Mouse (Mus musculus): ENCODE measurements around the gene Ltc4s. TPM values are rescaled to one million over a fixed set of nuclear protein-coding genes. Genes with fewer than 3 reads are reported as not detected.
A peak's percentile ranks its signal among the peaks of the same experiment; 100 is the strongest.

Gene Ltc4s
- polyA plus RNA-seq, 1 experiment from 2014 or later: 2.5 TPM

GRCm38 (mm10) chr11:50269163-50269562 lies 30.7 kb upstream of the Ltc4s start:
- Histone ChIP-seq H3K9ac (no peak overlapping the region), H3K4me2 (no peak overlapping the region), H3K36me3 (peaks cover 26% of the 10 kb centered on the region), H3K27me3 (no peaks in the 10 kb centered on the region), H3K27ac (no peak overlapping the region), H3K9me3 (no peaks in the 10 kb centered on the region), H3K4me3 (no peak overlapping the region), H3K4me1 (no peaks in the 10 kb centered on the region)
- no peak for ATAC-seq (ENCODE audit: borderline replicate concordance, extremely low read depth, low FRiP score, low TSS enrichment)
- WGBS: 72% methylated on average over 2 of the region's 2 CpGs

GRCm38 (mm10) chr11:50266997-50267396 lies 28.6 kb upstream of the Ltc4s start:
- Histone ChIP-seq H3K4me1 (no peaks in the 10 kb centered on the region), H3K9me3 (no peaks in the 10 kb centered on the region), H3K27me3 (no peaks in the 10 kb centered on the region), H3K27ac (no peak overlapping the region), H3K4me3 (no peak overlapping the region), H3K36me3 (peaks cover 42% of the 10 kb centered on the region), H3K9ac (no peak overlapping the region), H3K4me2 (no peak overlapping the region)
- no peak for ATAC-seq (ENCODE audit: borderline replicate concordance, extremely low read depth, low FRiP score, low TSS enrichment)
- WGBS: 82% methylated on average over 3 of the region's 3 CpGs

- Histone ChIP-seq H3K36me3 (peaks cover 53% of the 10 kb centered on the region), H3K27me3 (no peaks in the 10 kb centered on the region), H3K4me3 (no peak overlapping the region), H3K4me2 (no peak overlapping the region), H3K9me3 (no peaks in the 10 kb centered on the region), H3K27ac (no peak overlapping the region), H3K9ac (no peak overlapping the region), H3K4me1 (no peaks in the 10 kb centered on the region)
- ATAC-seq (ENCODE audit: borderline replicate concordance, extremely low read depth, low FRiP score, low TSS enrichment): no peak
- 71% methylated on average over 8 of the region's 8 CpGs for WGBS
Observed at GRCm38 (mm10) chr11:50265931-50266330, 27.5 kb upstream of the Ltc4s start.

GRCm38 (mm10) chr11:50263198-50263597 lies 24.8 kb upstream of the Ltc4s start:
- no peak overlapping the region for H3K4me3 ChIP-seq
- ATAC-seq (ENCODE audit: borderline replicate concordance, extremely low read depth, low FRiP score, low TSS enrichment): peak; percentile 66; the same call in 1 of the 2 replicates
- no peak overlapping the region for H3K9ac ChIP-seq
- no peaks in the 10 kb centered on the region for H3K4me1 ChIP-seq
- H3K27ac ChIP-seq: no peak overlapping the region
- H3K4me2 ChIP-seq: no peak overlapping the region
- 80% methylated on average over 3 of the region's 3 CpGs for WGBS
- H3K9me3 ChIP-seq: no peaks in the 10 kb centered on the region
- no peaks in the 10 kb centered on the region for H3K27me3 ChIP-seq
- H3K36me3 ChIP-seq: peaks cover 80% of the 10 kb centered on the region

GRCm38 (mm10) chr11:50262020-50262419 lies 23.6 kb upstream of the Ltc4s start:
- H3K4me3 ChIP-seq: no peak overlapping the region
- H3K27ac ChIP-seq: no peak overlapping the region
- H3K9me3 ChIP-seq: no peaks in the 10 kb centered on the region
- ATAC-seq (ENCODE audit: borderline replicate concordance, extremely low read depth, low FRiP score, low TSS enrichment): no peak
- WGBS: 77% methylated on average over 4 of the region's 4 CpGs
- no peaks in the 10 kb centered on the region for H3K4me1 ChIP-seq
- H3K4me2 ChIP-seq: no peak overlapping the region
- H3K9ac ChIP-seq: no peak overlapping the region
- H3K36me3 ChIP-seq: peaks cover 87% of the 10 kb centered on the region
- H3K27me3 ChIP-seq: no peaks in the 10 kb centered on the region

- Histone ChIP-seq H3K27me3 (no peaks in the 10 kb centered on the region), H3K9ac (no peak overlapping the region), H3K36me3 (peaks cover 66% of the 10 kb centered on the region), H3K4me1 (no peaks in the 10 kb centered on the region), H3K4me3 (no peak overlapping the region), H3K9me3 (no peaks in the 10 kb centered on the region), H3K4me2 (no peak overlapping the region), H3K27ac (no peak overlapping the region)
- 83% methylated on average over 7 of the region's 7 CpGs for WGBS
- ATAC-seq (ENCODE audit: borderline replicate concordance, extremely low read depth, low FRiP score, low TSS enrichment): no peak
Observed at GRCm38 (mm10) chr11:50258310-50258709, 19.9 kb upstream of the Ltc4s start.

- Histone ChIP-seq H3K4me3 (no peak overlapping the region), H3K27ac (no peak overlapping the region), H3K9ac (no peak overlapping the region), H3K4me1 (peaks cover 10% of the 10 kb centered on the region; the same call in 1 of the 2 replicates), H3K27me3 (no peaks in the 10 kb centered on the region), H3K9me3 (no peaks in the 10 kb centered on the region), H3K36me3 (peaks cover 50% of the 10 kb centered on the region), H3K4me2 (no peak overlapping the region)
- whole genome bisulfite sequencing: 72% methylated on average over 7 of the region's 7 CpGs
- ATAC-seq (ENCODE audit: borderline replicate concordance, extremely low read depth, low FRiP score, low TSS enrichment): no peak
Observed at GRCm38 (mm10) chr11:50256615-50257014, 18.2 kb upstream of the Ltc4s start.

- no peaks in the 10 kb centered on the region for H3K9me3 ChIP-seq
- H3K9ac ChIP-seq: no peak overlapping the region
- H3K27me3 ChIP-seq: no peaks in the 10 kb centered on the region
- H3K36me3 ChIP-seq: peaks cover 25% of the 10 kb centered on the region
- no peak overlapping the region for H3K4me3 ChIP-seq
- WGBS: 69% methylated on average over 12 of the region's 12 CpGs
- ATAC-seq (ENCODE audit: borderline replicate concordance, extremely low read depth, low FRiP score, low TSS enrichment): 0 out of 2 replicates have a peak, but pooled peaks have one; percentile 20
- H3K4me1 ChIP-seq: peaks cover 10% of the 10 kb centered on the region; the same call in 1 of the 2 replicates
- H3K27ac ChIP-seq: no peak overlapping the region
- H3K4me2 ChIP-seq: no peak overlapping the region
Observed at GRCm38 (mm10) chr11:50254010-50254580, 15.7 kb upstream of the Ltc4s start.

GRCm38 (mm10) chr11:50253393-50253792 lies 15.0 kb upstream of the Ltc4s start:
- no peak overlapping the region for H3K27ac ChIP-seq
- no peak for ATAC-seq (ENCODE audit: borderline replicate concordance, extremely low read depth, low FRiP score, low TSS enrichment)
- WGBS: 36% methylated on average over 1 of the region's 1 CpGs

GRCm38 (mm10) chr11:50252684-50253265 lies 14.4 kb upstream of the Ltc4s start:
- Histone ChIP-seq H3K27me3 (no peaks in the 10 kb centered on the region), H3K9me3 (no peaks in the 10 kb centered on the region), H3K4me3 (no peak overlapping the region), H3K36me3 (peaks cover 12% of the 10 kb centered on the region), H3K4me1 (peaks cover 10% of the 10 kb centered on the region; the same call in 1 of the 2 replicates), H3K9ac (no peak overlapping the region), H3K4me2 (no peak overlapping the region), H3K27ac (0 out of 2 replicates have a peak overlapping the region, but pooled peaks have one; percentile 9)
- 42% methylated on average over 11 of the region's 11 CpGs for WGBS
- ATAC-seq (ENCODE audit: borderline replicate concordance, extremely low read depth, low FRiP score, low TSS enrichment): no peak

More at GRCm38 (mm10) chr11:50253393-50253792, 15.0 kb upstream of the Ltc4s start:
- no peak overlapping the region for H3K4me3 ChIP-seq
- no peak overlapping the region for H3K9ac ChIP-seq
- no peaks in the 10 kb centered on the region for H3K27me3 ChIP-seq
- no peaks in the 10 kb centered on the region for H3K9me3 ChIP-seq
- H3K4me1 ChIP-seq: peaks cover 10% of the 10 kb centered on the region; the same call in 1 of the 2 replicates
- no peak overlapping the region for H3K4me2 ChIP-seq
- H3K36me3 ChIP-seq: peaks cover 18% of the 10 kb centered on the region

GRCm38 (mm10) chr11:50252166-50252565 lies 13.8 kb upstream of the Ltc4s start:
- no peak overlapping the region for H3K4me3 ChIP-seq
- peaks cover 10% of the 10 kb centered on the region; the same call in 1 of the 2 replicates for H3K36me3 ChIP-seq
- 39% methylated on average over 3 of the region's 3 CpGs for WGBS
- H3K4me1 ChIP-seq: peaks cover 10% of the 10 kb centered on the region; the same call in 1 of the 2 replicates
- H3K9me3 ChIP-seq: no peaks in the 10 kb centered on the region
- H3K9ac ChIP-seq: no peak overlapping the region
- H3K27me3 ChIP-seq: no peaks in the 10 kb centered on the region
- 0 out of 2 replicates have a peak overlapping the region, but pooled peaks have one; percentile 9 for H3K27ac ChIP-seq
- ATAC-seq (ENCODE audit: borderline replicate concordance, extremely low read depth, low FRiP score, low TSS enrichment): no peak
- H3K4me2 ChIP-seq: no peak overlapping the region

- H3K4me1 ChIP-seq: peaks cover 10% of the 10 kb centered on the region; the same call in 1 of the 2 replicates
- WGBS: 69% methylated on average over 7 of the region's 7 CpGs
Observed at GRCm38 (mm10) chr11:50248473-50249171, 10.2 kb upstream of the Ltc4s start.

More at GRCm38 (mm10) chr11:50248473-50249171, 10.2 kb upstream of the Ltc4s start:
- no peak overlapping the region for H3K27ac ChIP-seq
- H3K9ac ChIP-seq: no peak overlapping the region
- ATAC-seq (ENCODE audit: borderline replicate concordance, extremely low read depth, low FRiP score, low TSS enrichment): no peak
- H3K4me2 ChIP-seq: no peak overlapping the region
- H3K4me3 ChIP-seq: no peak overlapping the region
- no peaks in the 10 kb centered on the region for H3K36me3 ChIP-seq
- no peaks in the 10 kb centered on the region for H3K9me3 ChIP-seq
- H3K27me3 ChIP-seq: no peaks in the 10 kb centered on the region

Measured in lung, embryonic 15.5 days (tissue).